Mouse (Mus musculus): ENCODE data around the gene Prkch.
A peak's percentile ranks its signal among the peaks of the same experiment; 100 is the strongest.

Gene Prkch

DNA sequence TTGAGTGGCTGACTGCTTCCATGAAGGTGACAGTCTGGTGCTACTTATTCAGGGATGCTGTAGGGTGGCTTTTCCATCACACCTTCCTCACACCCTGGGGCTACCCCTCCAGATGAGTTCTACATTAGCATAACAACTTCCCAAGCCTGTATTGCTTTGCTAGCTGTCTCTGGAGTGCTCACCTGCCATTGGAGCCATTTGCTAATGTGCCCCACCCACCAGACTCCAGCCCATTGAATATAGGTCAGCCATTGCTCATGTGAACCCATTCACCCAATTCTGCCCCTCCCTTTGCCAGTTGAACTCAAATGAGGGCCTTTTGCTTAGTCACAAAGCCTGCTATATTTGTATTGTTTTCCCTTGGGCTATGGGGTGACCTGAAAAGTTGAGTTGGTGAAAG, 135.2 kb downstream of the Prkch start:
- DNase-seq, result no peak

DNA sequence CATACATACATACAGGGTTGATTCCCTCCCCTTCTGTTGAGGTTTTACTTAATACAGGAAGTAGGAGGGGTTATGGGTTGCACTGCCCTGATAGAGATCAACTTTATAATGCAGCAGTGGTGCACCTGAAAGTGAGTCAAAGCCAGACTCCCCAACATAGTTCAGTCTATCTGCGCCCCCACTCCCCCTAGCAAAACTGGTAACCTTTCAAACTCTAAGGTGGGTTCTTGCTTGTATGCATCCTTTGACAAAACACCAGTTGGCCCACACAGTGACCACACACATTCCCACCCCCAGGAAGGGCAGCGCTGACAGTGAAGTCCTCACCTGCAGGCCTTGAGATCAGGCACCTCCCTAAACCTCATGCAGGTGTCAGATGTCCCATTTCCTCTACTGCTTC, 135.9 kb downstream of the Prkch start:
- no peak for DNase-seq

DNA sequence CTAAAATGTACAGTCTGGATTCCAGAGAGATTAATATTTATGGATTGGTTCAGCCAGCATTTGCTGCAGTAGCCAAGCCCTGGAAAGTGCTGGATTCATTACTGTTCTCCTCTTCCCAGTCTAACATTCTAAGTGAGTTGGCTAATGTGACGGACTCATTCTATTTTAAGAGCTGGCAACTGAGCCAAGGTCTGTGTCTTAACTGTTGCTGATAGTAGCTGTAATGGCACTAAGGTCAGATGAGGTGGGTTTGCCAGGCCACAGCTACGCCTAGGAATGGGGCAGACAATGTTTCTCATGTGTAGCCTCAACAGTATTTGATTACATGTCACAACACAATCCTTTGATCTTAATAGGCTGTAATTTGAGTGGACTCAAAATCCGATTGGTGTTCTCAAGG, 137.5 kb downstream of the Prkch start:
- DNase-seq, result no peak

DNA sequence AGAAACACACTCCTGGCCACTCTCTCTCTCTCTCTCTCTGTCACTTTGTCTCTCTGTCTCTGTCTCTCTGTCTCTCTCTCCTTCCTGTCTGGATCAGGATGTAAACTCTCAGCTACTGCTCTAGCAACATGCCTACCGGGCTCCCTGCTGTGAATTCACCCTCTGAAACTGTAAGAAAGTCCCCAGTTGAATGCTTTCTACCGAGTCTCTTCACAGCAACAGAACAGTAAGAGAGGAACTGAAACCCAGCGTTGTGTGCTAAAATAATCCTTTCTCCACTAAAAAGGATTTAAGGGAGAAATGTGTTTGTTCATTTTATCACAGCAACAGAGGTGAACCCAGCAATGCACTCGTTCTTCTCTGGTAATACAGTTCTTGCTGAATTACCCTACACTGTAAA, 138.5 kb downstream of the Prkch start:
- DNase-seq, result no peak

DNA sequence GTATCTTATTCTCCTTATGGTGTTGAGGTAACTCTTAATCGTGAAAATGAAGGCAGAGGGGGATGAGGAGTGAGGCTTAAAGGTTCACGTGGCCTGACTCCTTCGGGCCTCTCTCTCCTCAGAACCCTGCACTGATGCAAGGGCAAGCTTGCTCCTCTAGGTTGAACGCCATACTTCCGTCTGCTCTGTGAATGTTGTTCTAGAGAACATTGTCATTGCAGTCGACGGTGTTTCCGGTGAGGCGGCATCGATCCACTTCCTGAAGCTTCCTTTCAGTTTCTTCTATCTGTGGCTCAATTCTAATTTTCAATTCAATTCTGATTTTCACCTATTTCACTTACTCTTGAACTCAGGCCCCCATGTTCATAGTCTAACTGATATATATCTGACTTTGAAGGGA, 139.3 kb downstream of the Prkch start:
- no peak for DNase-seq

DNA sequence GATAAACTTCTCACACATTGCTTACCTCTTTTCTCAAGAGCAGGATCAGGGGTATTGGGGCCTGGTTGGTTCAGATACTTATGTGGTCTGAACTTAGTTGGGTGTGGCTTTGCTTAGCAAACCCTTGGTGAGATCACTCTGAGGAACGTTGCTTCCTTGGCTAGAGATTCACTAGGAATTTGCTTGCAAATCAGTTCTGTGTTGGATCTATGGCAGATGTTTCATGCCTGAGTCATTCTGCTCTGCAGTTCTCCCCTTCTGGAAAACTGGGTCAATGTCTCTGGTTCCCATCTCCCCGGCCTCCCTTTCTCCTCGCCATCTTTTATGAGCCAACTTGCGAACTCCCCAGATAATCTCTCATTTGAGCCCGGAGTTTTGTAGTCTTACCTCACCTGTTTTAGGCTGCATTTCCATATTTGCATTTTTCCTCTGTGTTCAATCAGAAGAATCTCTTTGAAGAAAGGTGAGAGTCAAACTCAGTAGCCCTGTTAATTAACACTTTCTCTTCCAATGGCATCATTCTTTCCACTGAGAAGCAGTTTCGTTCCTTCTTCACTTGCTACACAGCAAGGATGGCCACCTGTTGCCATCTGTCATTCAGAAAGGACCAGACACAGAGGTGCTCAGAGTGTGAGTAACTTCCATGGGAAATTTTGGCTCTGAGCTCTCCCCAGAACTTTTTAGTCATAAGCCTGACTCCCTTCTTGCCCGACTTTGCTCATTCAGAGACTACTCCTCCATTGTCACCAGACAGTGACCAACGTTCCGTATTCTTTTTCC, 141.4 kb downstream of the Prkch start:
- DNase-seq, result peak; percentile 28

DNA sequence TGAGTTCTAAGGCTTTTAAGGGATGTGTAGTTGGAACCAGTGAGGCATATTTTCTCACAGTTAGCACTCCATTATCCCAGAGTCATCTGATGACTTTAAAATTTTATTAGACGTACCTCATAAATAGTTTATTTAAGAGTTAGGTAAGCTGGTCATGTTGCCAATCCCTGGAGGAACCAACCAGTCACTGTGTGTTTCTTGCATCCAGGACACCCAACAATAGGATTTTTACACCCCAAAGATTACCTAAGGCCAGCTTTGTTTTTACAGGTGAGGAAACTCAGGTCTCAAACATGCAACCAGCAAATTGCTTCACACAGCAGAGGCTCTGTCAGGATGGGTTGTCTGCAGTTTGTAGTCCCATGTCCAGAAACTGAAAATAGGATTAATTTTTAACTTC, 142.4 kb downstream of the Prkch start:
- DNase-seq, result no peak

DNA sequence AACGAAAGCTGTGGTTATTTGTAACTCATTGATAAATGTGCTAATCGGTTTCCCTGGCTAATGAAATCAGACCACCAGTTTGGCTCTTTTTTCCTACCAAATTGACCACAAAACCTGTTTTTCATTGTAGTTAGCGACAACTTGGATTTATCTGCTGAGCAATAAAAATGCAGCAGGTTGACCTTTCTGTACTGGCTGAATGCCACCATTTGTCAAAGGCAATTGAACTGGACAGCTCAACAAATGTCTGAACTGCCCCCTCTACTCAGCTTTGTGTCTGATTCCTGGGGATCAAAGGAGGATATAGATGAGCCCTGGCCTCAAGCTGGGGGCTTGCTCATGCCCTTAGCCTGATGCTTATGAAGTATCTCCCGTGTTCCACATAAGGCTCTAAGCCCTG, 146.0 kb downstream of the Prkch start:
- no peak for DNase-seq

DNA sequence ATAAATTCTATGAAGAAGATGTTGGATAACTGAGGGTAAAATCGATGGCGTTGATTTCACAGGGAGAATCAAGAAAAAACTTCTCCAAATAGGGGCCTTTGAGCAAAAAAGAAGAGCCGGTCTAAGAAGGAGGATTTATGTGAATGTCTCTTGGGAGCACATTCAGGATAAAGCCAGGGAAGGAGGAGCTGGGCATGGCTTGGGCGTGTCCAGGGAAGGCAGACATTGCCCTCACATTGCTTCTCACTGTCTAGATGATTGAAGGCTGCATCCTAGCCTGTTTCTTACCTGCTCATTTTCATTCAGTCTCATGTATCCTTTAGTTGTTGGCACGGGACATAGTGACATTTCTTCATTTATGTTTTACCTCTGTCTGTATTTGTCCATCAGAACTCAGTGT, 146.5 kb downstream of the Prkch start:
- DNase-seq, result no peak

DNA sequence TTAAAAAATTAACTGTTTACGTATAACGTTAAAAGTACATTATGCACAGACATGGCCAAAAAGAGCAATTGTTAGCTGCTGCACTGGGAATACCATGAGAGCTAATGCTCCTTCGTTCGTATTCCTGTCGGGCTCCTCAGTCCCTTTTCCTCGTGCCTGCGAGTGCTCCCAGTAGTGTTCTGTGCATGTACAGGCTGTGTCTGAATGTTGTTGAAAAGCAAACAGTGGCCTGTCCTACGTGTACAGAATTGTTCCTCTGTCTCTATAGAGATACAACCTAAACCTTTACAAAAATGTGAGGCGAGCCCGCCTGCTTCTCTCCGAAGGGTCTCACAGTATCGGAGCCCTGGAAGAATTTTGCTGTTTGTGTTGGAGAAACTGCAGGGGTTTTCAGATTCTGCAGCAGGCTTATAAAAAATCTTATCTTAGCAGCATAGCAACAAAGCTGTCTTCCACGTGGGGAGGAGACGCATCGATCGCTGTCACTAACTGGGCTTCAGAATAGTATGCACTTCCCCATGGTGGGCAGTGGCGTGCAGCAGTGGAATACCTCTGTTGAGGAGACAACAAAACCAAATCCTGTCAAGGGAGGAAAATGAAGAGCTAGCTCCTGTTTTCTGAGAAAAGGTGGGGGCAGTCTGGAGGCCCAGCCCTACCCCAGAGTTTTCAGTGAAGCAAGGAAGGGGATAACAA, 147.4 kb downstream of the Prkch start:
- no peak for DNase-seq

DNA sequence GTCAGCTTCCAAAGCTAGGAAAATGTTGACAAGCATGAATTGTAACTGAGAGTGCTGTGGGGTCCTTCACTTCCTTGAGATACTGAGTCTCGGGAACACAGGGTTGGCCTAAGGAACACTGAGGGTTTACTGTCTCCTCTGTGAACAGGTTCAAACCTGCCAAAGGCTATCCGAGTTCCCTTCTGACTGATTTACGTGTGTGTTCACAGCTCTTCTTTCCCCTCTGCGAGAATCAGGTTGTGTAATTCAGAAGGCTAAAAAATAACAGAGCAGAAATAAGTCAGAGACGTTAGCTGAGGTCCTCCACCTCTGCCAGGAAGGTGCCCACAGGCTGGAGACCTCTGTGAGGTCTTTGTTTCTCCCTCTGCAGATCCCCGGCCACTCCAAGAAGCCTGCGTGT, 148.3 kb downstream of the Prkch start:
- no peak for DNase-seq

DNA sequence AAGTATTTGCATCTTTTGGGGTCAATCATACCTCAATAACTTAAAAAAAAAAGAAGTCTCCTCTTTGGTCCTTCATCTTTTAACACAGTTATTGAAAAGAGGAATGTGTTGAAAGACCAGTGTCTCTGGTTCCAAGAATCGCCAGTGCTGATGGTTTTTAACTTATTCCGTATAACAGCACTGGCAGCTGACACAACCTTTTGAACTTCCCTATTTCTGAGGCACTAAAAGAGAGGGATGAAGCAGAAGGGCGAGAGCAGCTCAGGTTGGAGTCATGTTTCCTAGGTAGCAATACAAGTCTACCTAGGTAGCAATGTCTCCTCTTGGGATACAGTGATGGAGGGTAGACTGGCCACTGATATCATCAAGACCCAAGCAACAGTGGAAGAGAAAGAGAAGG, 152.3 kb downstream of the Prkch start:
- DNase-seq, result no peak

DNA sequence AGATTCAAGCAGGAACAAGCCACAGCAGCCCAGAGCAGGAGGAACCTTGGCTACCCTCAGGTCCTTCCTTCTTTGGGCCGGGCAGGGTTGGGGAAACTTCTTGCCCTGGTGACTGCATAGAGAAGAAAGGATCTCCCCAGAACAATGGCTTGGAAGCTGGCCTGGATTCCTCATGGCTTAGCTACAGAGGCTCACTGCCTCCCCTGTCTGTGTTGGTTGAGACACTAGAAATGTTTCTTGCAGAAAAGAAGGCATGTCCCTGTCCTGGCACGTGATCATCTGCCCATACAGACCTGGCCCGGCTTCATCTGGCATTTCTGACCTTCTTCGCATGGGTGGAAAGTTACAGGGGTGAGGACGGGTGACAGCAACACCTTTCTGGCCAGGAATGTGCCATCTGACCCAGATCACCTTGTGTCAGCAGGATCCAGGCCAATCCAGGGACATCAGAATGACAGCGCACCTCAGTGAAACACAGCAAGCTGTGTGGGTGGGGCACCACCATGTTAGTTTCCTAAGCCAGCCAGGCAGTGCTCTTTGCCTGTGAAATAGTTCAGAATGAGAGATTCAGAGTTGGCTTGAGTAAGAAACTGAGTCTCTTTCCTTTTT, 155.1 kb downstream of the Prkch start:
- no peak for DNase-seq

DNA sequence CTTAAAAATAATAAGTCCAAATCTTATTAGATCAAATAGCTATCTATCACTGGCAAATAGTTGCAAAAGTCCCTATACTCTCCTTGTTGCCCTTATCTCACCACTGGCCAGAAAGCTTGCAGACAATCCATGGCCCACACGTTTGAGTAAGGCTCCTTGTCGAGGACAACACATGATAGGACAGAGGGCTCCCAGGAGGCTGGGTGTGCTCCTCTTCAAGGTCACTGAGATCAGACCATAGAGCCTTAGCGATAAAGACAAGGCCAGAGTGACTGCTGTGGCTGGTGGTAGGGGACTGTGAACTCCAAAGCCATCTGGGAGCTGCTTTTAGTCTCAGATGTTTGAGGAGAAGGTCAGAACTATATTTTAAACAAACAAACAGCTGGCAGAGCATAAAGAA, 158.0 kb downstream of the Prkch start:
- no peak for DNase-seq

DNA sequence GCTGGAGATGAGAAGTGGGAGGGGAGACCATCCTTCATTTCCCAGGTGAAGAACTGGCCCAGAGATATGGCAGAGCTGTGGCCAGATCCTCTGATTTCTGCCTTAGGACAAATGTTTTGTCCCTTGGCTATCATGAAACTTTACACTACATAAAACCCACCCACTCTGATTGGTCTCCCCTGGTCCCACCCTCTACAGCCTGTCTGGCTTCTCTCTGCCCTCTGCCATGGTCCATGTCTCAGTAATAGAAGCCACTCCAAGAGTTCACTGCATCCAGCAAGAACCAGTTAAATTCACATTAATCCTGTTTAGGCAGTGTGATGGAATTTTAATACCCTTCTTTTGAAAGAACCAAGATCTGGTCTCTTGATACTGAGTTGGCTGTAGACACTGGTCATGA, 158.5 kb downstream of the Prkch start:
- no peak for DNase-seq

DNA sequence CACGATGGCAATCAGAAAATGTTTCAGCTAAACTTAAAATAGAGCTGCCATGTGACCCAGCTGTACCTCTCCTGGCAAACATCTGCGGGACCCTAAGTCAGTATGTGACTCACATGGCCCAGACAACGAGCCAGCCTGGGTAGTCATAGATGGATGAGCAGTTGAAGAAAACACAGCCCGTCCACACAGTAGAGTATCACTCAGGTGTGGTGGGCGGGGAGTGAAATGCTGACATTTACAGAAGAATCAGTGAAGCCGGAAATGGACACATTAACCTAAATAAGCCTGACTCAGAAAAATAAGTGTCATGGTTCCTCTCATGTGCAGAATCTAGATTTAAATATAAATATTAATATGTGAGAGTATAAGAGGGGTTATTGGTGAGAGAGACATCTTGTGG, 161.5 kb downstream of the Prkch start:
- DNase-seq, result no peak

DNA sequence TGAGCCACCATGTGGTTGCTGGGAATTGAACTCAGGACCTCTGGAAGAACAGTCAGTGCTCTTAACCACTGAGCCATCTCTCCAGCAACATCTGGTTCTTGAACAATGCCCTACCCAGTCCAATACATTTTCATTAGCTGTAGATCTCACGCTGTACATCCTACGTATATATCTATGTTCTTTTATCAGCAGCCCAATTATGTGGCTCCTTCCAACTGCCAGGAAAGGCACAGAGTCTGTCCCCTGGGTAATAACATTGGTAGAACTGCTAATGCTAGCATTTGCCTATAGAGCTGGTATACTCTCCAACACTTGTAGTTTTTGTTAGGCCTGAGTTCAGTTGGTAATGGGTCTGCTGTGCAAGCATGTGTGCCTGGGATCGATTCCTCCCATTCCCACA, 163.8 kb downstream of the Prkch start:
- no peak for DNase-seq

DNA sequence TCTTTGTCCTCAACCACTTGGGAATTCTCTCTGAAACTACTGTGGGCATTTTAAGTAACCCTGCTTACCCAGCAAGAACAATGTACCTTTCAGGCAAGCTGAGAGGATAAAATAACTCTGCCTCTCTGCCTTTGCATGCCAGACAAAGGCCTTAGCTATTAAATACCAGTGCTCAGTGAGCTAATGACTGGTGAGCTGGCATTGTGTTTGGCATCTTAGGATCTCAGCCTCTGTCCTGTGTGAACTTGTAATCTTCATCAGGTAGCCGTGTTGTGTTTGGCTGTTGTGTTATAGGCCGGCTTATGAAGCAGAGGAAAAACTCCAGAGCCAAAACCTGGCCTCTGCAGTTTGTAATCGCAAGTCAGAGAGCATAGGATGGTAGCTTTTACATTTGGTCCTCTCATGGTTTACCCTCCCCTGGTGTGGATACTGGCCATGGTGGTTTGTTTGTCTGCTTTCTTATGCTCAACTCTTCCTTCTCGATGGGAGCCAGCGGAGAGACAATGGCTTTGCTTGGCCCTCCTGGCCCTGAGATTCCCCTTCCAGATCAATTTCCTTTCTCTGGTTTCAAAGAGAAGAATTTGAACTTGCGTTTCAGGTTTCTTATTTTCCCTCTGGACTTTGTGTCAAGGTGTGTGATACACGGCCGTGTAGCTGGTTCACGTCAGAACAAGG, 170.0 kb downstream of the Prkch start:
- no peak for DNase-seq

DNA sequence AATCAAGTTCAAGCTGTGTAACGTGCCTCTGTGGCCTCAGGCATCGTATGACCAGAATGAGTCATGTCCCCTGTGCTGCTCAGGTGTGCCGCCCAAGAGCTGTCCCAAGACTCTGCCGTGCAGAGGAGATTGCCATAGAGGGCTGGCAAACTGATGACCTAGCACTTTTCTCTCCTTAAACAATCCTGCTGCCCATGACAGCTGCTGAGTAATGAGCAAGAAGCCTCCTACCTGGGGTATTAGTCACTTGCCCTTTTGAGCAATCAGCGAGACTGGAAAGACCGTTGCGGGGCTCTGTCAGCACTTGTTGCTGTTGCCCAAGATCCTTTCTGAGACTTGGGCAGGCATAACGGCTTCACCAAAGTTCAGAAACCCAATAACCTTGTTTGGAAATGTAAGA, 171.1 kb downstream of the Prkch start:
- no peak for DNase-seq

DNA sequence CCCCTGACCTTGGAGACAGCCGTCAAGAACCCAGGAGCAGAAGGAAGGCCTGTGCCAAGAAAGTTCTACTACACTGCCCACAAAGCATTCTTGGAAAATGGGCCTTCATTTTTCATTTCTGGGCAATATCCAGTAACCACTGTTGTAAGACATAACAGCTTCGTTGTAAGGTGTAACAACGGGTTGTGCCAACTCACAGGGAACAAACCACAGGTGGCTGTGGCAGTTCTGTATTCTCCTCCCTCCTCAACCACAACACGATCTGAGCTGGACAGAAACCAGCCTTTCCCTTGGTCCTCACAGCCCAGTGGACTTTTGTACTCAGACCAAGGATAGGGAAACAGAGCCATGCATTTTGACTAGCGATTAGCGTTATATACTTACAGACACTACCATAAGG, 171.9 kb downstream of the Prkch start:
- DNase-seq, result no peak

DNA sequence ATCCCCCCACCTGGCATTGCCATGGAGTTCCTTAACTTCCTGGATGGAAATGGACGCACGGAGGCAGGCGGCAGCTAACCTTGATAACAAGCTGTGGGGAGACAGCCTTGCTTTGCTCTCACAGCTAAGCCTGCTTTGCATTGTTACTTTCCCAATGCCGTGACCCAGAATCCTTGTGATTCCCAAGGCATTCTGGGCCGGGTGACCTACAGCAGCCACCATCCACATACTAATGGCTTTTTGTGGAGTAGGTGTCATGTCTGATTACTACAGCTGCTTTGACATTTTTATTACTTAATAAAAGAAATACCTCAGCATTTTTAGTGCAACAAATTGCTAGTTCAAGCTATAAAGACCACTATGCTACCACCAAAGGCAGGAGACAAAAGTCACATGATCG, 177.4 kb downstream of the Prkch start:
- no peak for DNase-seq

DNA sequence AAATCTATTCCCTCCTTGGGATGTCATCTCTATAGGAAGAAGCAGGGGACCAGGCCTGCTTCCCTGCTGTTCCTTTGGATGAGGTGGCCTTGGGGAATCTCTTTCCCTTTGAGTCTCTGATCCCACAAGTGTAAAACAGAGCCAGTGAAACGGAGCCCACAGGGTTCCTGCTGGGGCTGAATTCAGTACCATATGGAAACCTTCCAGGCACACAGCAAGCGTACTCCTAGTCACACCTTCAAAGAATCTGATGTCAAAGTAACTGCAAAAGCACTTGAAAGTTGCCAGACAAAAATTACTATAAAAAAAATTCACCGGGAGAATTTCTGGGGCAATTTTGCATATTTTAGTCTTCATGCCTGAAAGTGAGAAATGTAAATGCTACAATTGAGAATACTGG, 178.2 kb downstream of the Prkch start:
- DNase-seq, result peak; percentile 38

DNA sequence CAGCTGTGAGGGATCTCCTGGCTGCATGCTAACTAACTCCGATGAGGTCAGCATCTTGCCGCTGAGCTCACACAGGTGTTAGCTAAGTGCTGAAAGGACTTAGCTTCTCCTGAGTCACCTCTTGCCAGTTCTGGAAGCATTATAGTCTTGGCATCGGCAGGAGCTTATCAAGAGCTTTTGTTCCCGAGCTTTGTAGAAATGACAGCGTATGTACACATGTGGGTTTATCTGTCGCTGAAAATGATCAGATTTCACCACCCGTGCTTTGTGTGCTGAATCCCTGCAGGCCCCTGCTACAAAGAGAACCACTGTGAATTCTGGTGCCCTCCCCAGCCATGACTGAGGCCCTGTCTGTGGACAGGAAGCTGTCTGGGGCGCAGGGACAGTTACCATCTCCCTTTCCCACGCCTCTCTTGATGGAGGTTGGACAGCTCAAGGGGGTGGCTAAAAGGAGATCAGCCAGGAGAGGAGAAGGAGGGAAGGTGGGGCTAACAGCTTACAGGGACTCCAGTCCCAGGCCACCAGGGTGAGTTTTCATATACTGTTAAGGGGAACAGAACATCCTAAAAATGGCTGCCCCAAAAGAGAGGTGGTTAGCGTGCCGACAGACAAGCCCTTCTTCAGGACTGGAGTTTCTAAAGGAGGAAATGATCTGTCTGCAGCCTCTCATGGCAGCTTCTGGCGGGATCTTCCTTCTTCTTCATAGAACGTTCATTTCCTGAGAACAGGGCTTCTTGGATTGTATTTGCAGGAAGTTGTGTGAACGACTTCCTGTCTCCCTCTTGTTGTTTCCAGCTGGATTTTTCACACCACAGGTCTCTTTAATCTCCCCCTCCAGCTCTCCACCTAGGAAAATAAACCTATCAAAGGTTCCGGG, 180.3 kb downstream of the Prkch start:
- DNase-seq, result no peak

All from right cerebral cortex, adult 18-20 months (tissue).